Mouse (Mus musculus) myocyte (in vitro differentiated cells): ENCODE results near the gene Flii.

Experiments
- MYOG ChIP-seq, 3 experiments: IDR thresholded peaks; one replicate each; pipeline ENCODE4 v1.6.1; 2011; ENCODE audit warnings: control low read depth in 2 of 3, low read depth in 2 of 3, mild to moderate bottlenecking in 2 of 3; ENCODE audit not compliant: insufficient read length in 2 of 3, control insufficient read depth in 1 of 3, insufficient read depth in 1 of 3
- POLR2A ChIP-seq: IDR thresholded peaks from one replicate; pipeline ENCODE4 v1.6.1; 2011; ENCODE audit warnings: low read depth, mild to moderate bottlenecking, control low read depth, moderate library complexity; ENCODE audit not compliant: insufficient read length
- TCF3 ChIP-seq: IDR thresholded peaks from one replicate; pipeline ENCODE4 v1.6.1; 2011; ENCODE audit warnings: low read depth, control low read depth; ENCODE audit not compliant: insufficient read length

GRCm38 (mm10) chr11:60761681-60762080 lies 34.6 kb upstream of the Flii start:
- TF ChIP-seq POLR2A (no peak), TCF3 (no peak), MYOG (IDR thresholded peaks at IDR 0.05; ENCODE audit: control insufficient read depth in 1 of 3, insufficient read depth in 1 of 3, insufficient read length in 2 of 3, low read depth in 2 of 3) (no peak)
